Mouse (Mus musculus) spleen, adult 18-20 months (tissue): Measurements from ENCODE around the gene Raph1.
A peak's percentile ranks its signal among the peaks of the same experiment; 100 is the strongest.
"Not testable (repeated sequence)": the region's sequence is repeated elsewhere in the genome, so short reads cannot be mapped to it uniquely, and the experiment has no call there.

Experiments
- DNase-seq, 2 experiments: peaks; one replicate each; pipeline ENCODE4 v3.0.0; 2022; ENCODE audit warnings: mixed read lengths in 2 of 2

The Raph1 gene

GRCm38 (mm10) chr1:60564691-60565090 lies 2.2 kb downstream of the Raph1 start:
- no peak for DNase-seq

- no peak for DNase-seq
These were observed 3.9 kb downstream of the Raph1 start for GRCm38 (mm10) chr1:60563021-60563420.

GRCm38 (mm10) chr1:60543681-60544080 lies 23.2 kb downstream of the Raph1 start:
- no peak for DNase-seq

- no peak for DNase-seq
These were observed 27.6 kb downstream of the Raph1 start for GRCm38 (mm10) chr1:60539272-60539671.

- peak in 1 of 2 experiments; percentile 25 for DNase-seq
These were observed 32.0 kb downstream of the Raph1 start for GRCm38 (mm10) chr1:60534932-60535331.

GRCm38 (mm10) chr1:60530636-60531035 lies 36.3 kb downstream of the Raph1 start:
- no peak for DNase-seq

GRCm38 (mm10) chr1:60530107-60530506 lies 36.8 kb downstream of the Raph1 start:
- DNase-seq, result no peak

- DNase-seq, result no peak
These were observed 56.3 kb downstream of the Raph1 start for GRCm38 (mm10) chr1:60510584-60510983.

GRCm38 (mm10) chr1:60503456-60503855 lies 63.4 kb downstream of the Raph1 start:
- DNase-seq, result no peak

- no peak for DNase-seq
These were observed 73.5 kb downstream of the Raph1 start for GRCm38 (mm10) chr1:60493421-60493820.

GRCm38 (mm10) chr1:60492404-60492803 lies 74.5 kb downstream of the Raph1 start:
- DNase-seq, result no peak

GRCm38 (mm10) chr1:60490510-60490909 lies 76.4 kb downstream of the Raph1 start:
- DNase-seq, result no peak

- DNase-seq, result no peak
These were observed 77.2 kb downstream of the Raph1 start for GRCm38 (mm10) chr1:60489660-60490059.

GRCm38 (mm10) chr1:60488635-60489034 lies 78.3 kb downstream of the Raph1 start:
- DNase-seq, result no peak

GRCm38 (mm10) chr1:60485649-60486048 lies 81.3 kb downstream of the Raph1 start:
- no peak for DNase-seq

- no peak for DNase-seq
These were observed 84.0 kb downstream of the Raph1 start for GRCm38 (mm10) chr1:60482881-60483280.

- DNase-seq, result no peak
These were observed 85.3 kb downstream of the Raph1 start for GRCm38 (mm10) chr1:60481561-60481960.

GRCm38 (mm10) chr1:60470541-60470940 lies 96.4 kb downstream of the Raph1 start:
- DNase-seq, result no peak

- DNase-seq, result no peak
These were observed 97.4 kb downstream of the Raph1 start for GRCm38 (mm10) chr1:60469491-60469890.

- no peak for DNase-seq
These were observed 106.3 kb downstream of the Raph1 start for GRCm38 (mm10) chr1:60460623-60461022.

GRCm38 (mm10) chr1:60449896-60450295 lies 117.0 kb downstream of the Raph1 start:
- no peak for DNase-seq

GRCm38 (mm10) chr1:60447067-60447466 lies 119.8 kb downstream of the Raph1 start:
- peak in 1 of 2 experiments; percentile 9 for DNase-seq

GRCm38 (mm10) chr1:60441438-60441837 lies 125.5 kb downstream of the Raph1 start:
- DNase-seq, result not testable (repeated sequence)

GRCm38 (mm10) chr1:60432497-60432896 lies 134.4 kb downstream of the Raph1 start:
- DNase-seq, result no peak
